In the genomic region with DNA sequence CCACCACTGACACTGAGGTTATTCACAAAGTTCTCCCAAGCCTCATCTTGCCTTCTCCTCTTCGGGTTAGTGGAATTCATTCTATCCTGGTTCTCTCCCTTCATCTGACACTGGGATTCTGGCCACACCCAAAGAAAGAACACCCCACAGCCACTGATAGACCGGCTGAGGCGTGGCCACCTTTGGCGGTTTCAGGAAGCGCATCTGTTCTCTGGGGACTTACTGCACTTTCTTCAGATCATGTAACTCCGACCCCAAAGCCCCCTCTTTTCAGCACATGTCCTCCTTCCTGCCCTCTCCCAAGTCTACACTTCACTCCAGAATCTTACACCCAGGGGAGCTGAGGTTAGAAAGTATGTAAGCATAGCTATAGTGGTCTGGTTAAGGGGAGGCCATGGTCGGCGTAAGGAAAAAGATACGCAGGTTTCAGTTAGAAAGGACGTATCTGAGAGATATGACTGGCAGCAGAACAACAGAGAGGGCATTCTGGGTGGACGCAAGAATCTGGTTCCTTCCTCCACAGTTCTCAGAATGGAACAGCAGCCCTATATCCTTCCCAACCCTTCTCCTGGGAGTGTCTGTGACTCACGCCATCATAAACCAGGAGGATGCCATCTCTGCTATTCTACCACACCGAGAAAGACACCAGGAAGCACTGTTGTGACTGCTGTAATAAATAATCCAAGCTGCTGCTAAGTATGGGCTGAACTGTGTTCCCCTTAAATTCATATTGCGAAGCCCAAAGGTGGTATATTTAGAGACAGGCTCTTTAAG, we compare ENCODE assay signal across 17 mouse cellular contexts.
DNase-seq lines count a peak whose midpoint lies in the region; ATAC-seq and TF ChIP-seq lines count a peak whose summit lies in the region.
"Had no signal": no experiment of that assay in that cellular context is flagged by ENCODE, and none has a peak within 500 bp of the region (broad histone marks: within the 10 kb centered on the region; RNA-seq: fewer than 3 reads in every experiment).

No protein-coding gene starts in this region.

- H3K9me3 ChIP-seq in liver, postnatal 0 days (ENCODE audit: low read length), result no peaks in the 10 kb centered on the region
- no peaks in the 10 kb centered on the region for H3K9me3 ChIP-seq in liver, embryonic 11.5 days (ENCODE audit: control insufficient read depth, low read length)
- H3K9me3 ChIP-seq: embryonic facial prominence, embryonic 13.5 days; heart, embryonic 15.5 days; liver, embryonic 13.5 days; stomach, embryonic 15.5 days had no signal

- 45% methylated on average over 14 of the region's 14 CpGs for WGBS in liver, postnatal 0 days (ENCODE audit: insufficient replicate concordance)
- WGBS in liver, embryonic 11.5 days, result 58% methylated on average over 14 of the region's 14 CpGs

- no peak overlapping the region for H3K27ac ChIP-seq in liver, postnatal 0 days (ENCODE audit: low read depth)
- H3K27ac ChIP-seq in liver, embryonic 11.5 days (ENCODE audit: low read depth, low read length), result no peak overlapping the region
- H3K27ac ChIP-seq: embryonic facial prominence, embryonic 13.5 days; heart, embryonic 15.5 days; liver, embryonic 13.5 days; stomach, embryonic 15.5 days had no signal

- DNase-seq in liver, postnatal 0 days, result no peak
- DNase-seq in liver, embryonic 11.5 days (ENCODE audit: low spot score), result no peak
- DNase-seq in ES-CJ7 (ENCODE audit: low read depth, low spot score) (peak; percentile 48), ZHBTc4 (ENCODE audit: low read depth, low spot score) (peak; percentile 69)
- peak; percentile 50 for DNase-seq in thymus, postnatal 25 days
- DNase-seq in kidney, adult 11 months, result no peak
- DNase-seq in gastrocnemius, postnatal 4 days (ENCODE audit: low spot score in 2 of 2), result no peak
- DNase-seq: cerebellum, postnatal 25 days; kidney, postnatal 10 days; liver, embryonic 13.5 days; lung, postnatal 10 days; right cerebral cortex, adult 18-20 months had no signal

- H3K9ac ChIP-seq in liver, postnatal 0 days (replicated peaks), result no peak overlapping the region
- H3K9ac ChIP-seq in liver, embryonic 11.5 days (ENCODE audit: low read depth, low read length), result no peak overlapping the region
- H3K9ac ChIP-seq: embryonic facial prominence, embryonic 13.5 days; heart, embryonic 15.5 days; liver, embryonic 13.5 days; stomach, embryonic 15.5 days had no signal

- H3K4me2 ChIP-seq in liver, postnatal 0 days (ENCODE audit: low read depth, low read length), result 0 out of 2 replicates have a peak overlapping the region, but pooled peaks have one; percentile 27
- H3K4me2 ChIP-seq in liver, embryonic 11.5 days, result no peak overlapping the region
- H3K4me2 ChIP-seq: embryonic facial prominence, embryonic 13.5 days; heart, embryonic 15.5 days; liver, embryonic 13.5 days; stomach, embryonic 15.5 days had no signal

- no peaks in the 10 kb centered on the region for H3K27me3 ChIP-seq in liver, postnatal 0 days (ENCODE audit: insufficient read depth, low read length)
- no peaks in the 10 kb centered on the region for H3K27me3 ChIP-seq in liver, embryonic 11.5 days (replicated peaks; ENCODE audit: control insufficient read depth, insufficient read depth, low read length)
- H3K27me3 ChIP-seq: embryonic facial prominence, embryonic 13.5 days; heart, embryonic 15.5 days; liver, embryonic 13.5 days; stomach, embryonic 15.5 days had no signal

- no peak overlapping the region for H3K4me3 ChIP-seq in liver, postnatal 0 days (ENCODE audit: low read depth, low read length)
- no peak overlapping the region for H3K4me3 ChIP-seq in liver, embryonic 11.5 days (ENCODE audit: low read depth, low read length)
- H3K4me3 ChIP-seq: embryonic facial prominence, embryonic 13.5 days; heart, embryonic 15.5 days; liver, embryonic 13.5 days; stomach, embryonic 15.5 days had no signal

- TF ChIP-seq CTCF in liver, postnatal 0 days (IDR thresholded peaks at IDR 0.05; ENCODE audit: low read depth), result no peak

- H3K36me3 ChIP-seq in liver, postnatal 0 days (replicated peaks; ENCODE audit: insufficient read depth, low read length), result no peaks in the 10 kb centered on the region
- no peaks in the 10 kb centered on the region for H3K36me3 ChIP-seq in liver, embryonic 11.5 days (ENCODE audit: control insufficient read depth, insufficient read depth, low read length)
- H3K36me3 ChIP-seq: embryonic facial prominence, embryonic 13.5 days; heart, embryonic 15.5 days; liver, embryonic 13.5 days; stomach, embryonic 15.5 days had no signal

- no peaks in the 10 kb centered on the region for H3K4me1 ChIP-seq in liver, postnatal 0 days (ENCODE audit: insufficient read depth)
- no peaks in the 10 kb centered on the region for H3K4me1 ChIP-seq in liver, embryonic 11.5 days (replicated peaks; ENCODE audit: control insufficient read depth, insufficient read depth, low read length)
- H3K4me1 ChIP-seq: embryonic facial prominence, embryonic 13.5 days; liver, embryonic 13.5 days; stomach, embryonic 15.5 days had no signal

- ATAC-seq in liver, postnatal 0 days, result no peak
- no peak for ATAC-seq in liver, embryonic 11.5 days (replicated peaks; ENCODE audit: low FRiP score)
- ATAC-seq: activated CD4-positive, CD25-positive, alpha-beta regulatory T cell, adult 4 months; inflammation-experienced regulatory T-cells, adult 6 months had no signal

- TF ChIP-seq EP300 in liver, postnatal 0 days (IDR thresholded peaks at IDR 0.05; ENCODE audit: low read depth), result no peak

Comparison
In these comparisons a context has a peak if more than half of its experiments do, and no peak if none do; other contexts are left out.
1. DNase-seq: peak in ES-CJ7 (single experiment), ZHBTc4 (single experiment) and thymus, postnatal 25 days (single experiment); none in liver, postnatal 0 days (single experiment), liver, embryonic 11.5 days (single experiment), kidney, adult 11 months (single experiment) and gastrocnemius, postnatal 4 days (0 of 2).